Mouse (Mus musculus): Measurements from ENCODE around the gene Lasp1.
"Not testable (repeated sequence)": the region's sequence is repeated elsewhere in the genome, so short reads cannot be mapped to it uniquely, and the experiment has no call there.

Lasp1 gene

GRCm38 (mm10) chr11:97798782-97799145 lies at the start of gene Lasp1:
Gene Lasp1 (plus strand): TSS chr11:97799000.
- in situ Hi-C loops (cut with MboI, MseI) = no loop called here

- in situ Hi-C loops (cut with MboI, MseI) = no loop called here
Observed at GRCm38 (mm10) chr11:97753277-97753676, 45.5 kb upstream of the Lasp1 start.

DNA sequence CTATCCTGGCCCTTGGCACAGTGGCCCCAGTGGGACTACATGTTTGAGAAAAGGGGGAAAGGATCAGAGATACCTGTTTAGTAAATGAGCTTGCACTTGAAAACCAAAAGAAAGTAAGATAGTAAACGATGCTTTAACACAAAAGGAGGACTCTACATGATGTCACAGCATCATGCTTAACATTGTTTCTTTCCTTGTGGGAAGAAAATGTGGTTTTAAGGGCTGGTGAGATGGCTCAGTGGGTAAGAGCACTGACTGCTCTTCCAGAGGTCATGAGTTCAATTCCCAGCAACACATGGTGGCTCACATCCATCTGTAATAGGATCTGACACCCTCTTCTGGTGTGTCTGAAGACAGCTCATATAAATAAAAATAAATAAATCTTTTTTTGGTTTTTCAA lies 40.7 kb upstream of the Lasp1 start:
- in situ Hi-C loops (cut with MboI, MseI) = no loop called here

DNA sequence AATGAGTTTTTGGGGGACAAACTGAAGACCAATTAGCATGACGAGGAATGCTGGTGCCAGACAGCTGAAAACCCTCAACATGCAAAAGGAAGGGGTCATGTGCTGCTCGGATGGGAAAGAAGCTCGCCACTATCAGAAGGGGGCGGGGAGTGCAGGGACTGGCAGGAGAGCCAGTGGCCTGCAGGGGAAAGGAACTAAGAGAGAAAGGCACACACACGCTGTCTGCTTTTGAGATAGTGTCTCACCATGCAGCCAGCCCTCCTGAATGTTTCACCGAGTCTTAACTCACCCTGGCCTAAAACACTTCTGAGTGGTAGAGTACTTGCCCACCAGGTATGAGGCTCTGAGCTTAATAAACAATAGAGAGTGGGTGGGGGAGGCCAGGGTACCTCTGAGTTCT lies 39.9 kb upstream of the Lasp1 start:
- in situ Hi-C loops (cut with MboI, MseI) = no loop called here

- in situ Hi-C loops (cut with MboI, MseI) = no loop called here
Observed at GRCm38 (mm10) chr11:97761638-97762037, 37.2 kb upstream of the Lasp1 start.

- in situ Hi-C loops (cut with MboI, MseI) = no loop called here
Observed at GRCm38 (mm10) chr11:97766154-97766881, 32.5 kb upstream of the Lasp1 start, which contains the start of gene Cwc25. Gene Cwc25 (minus strand): TSS chr11:97766556.

- in situ Hi-C loops (cut with MboI, MseI) = no loop called here
Observed at GRCm38 (mm10) chr11:97769704-97770103, 29.1 kb upstream of the Lasp1 start.

DNA sequence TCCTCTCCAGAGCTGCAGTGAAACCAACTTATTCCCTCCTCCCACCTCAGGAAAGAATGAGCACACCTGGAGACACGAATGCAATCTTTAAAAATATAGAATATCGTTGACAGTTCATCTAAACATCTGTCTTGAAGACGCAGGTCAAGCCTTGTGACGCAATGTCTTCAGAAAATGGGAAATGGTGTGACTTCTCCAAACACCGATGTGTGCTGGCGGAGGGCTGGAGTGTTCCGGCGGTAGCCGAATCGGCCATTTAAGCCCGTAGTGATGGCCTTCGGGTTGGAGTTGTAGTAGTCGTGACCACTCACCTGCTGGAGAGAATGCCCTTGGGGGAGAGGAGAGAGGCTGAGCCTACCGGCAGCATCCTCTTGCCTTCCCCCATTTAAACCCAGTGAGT lies 27.4 kb upstream of the Lasp1 start:
- in situ Hi-C loops (cut with MboI, MseI) = no loop called here

DNA sequence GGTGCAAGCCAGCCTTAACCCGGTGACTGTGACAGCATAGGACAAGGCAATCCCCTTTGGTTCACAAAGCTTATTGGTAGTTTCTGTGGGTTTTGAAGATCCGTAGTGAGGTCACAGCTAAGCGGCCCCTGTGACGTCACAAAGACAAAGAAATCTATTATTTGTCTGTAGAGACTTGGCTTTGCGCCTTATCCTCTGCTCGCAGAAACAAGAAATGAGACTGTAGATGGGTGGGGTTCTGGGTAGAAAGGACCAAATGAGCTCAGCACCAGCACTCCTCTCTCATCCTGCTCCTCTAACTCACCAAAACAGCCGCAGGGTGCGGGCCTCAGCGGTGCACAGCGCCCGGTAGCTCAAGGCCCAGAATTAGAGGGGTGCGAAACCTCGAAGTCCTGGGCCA lies 23.6 kb upstream of the Lasp1 start:
- in situ Hi-C loops (cut with MboI, MseI) = no loop called here

- in situ Hi-C loops (cut with MboI, MseI) = no loop called here
Observed at GRCm38 (mm10) chr11:97775808-97776496, 22.8 kb upstream of the Lasp1 start, which contains the start of gene 1700001P01Rik. Gene 1700001P01Rik (minus strand): TSS chr11:97775918.

DNA sequence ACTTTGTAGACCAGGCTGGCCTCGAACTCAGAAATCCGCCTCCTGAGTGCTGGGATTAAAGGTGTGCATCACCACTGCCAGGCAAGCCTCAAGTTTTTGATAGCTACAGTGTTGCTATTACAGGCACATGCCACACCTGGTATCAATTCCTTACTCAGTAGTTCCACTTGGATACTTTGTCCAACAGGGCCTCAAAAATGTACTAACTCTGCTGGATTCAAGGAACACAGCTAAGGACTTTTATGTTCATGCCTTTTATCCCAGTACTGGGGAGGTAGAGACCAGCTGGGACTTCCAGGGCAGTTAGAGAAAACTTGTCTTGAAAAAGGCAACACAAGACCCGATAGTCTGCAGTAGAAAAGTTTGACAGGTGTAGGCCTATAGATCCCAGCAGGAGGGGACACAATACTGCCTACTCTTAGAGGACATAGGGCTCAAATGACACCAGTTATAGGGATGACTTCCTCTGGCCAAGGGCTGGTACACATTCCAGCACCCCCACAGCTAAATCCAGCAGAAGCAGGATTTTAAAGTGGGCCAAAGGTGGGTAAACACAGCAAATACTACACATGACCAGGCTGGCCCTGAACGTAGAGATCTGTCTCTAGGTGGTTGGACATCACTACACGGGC lies 22.2 kb upstream of the Lasp1 start:
- in situ Hi-C loops (cut with MboI, MseI) = no loop called here

DNA sequence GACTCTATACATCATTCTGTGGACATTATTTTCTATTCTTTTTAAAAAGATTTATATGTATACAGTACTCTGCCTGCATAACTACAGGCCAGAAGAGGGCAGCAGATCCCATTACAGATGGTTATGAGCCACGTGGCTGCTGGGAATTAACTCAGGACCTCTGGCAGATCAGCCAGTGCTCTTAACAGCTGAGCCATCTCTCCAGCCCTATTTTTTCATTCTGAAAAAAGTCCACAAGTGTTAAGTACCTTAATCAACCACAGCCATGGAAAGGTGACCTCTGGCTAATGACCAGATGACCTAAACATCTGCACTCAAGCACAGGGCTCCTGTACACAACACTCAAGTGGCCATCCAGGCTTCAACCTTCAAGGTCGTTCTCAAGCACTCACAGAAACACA lies 21.7 kb upstream of the Lasp1 start:
- in situ Hi-C loops (cut with MboI, MseI) = no loop called here

DNA sequence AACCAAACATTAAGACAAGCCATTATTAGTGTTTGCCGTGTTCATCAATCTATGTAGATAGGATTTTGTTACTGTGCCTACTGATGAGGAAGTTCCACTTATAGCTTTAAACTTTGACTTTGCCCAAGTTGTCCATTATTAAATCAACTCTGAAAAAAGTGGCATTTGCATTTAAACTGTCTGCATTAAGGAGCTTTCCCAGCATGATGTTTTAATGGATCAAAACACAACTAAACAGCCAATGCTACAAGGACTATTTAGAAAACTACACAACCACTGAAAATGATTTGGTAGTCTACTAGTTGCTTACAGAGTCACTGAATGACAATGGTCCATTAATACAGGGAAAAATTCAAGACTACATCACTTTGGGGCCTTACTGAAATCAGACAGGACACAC lies 19.9 kb upstream of the Lasp1 start:
- in situ Hi-C loops (cut with MboI, MseI) = no loop called here

- in situ Hi-C loops (cut with MboI, MseI) = no loop called here
Observed at GRCm38 (mm10) chr11:97779968-97780701, 18.7 kb upstream of the Lasp1 start.

DNA sequence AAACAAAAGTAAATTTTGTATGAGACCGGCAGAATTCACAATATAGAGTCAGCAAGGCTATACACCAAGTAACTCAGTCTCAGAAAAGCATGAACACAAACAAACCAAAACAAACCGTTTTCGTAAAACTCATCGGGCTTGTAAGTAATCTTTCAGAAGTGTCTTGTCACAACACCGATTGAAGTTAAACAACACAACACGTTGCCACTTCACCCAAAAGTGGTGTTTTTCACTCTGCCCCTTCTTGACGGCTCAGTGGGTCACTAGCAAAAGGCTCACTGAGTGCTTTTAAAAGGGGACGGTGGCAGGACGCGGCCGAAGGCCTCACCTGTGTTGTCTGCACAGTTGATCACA lies 17.3 kb upstream of the Lasp1 start:
- in situ Hi-C loops (cut with MboI, MseI) = no loop called here

DNA sequence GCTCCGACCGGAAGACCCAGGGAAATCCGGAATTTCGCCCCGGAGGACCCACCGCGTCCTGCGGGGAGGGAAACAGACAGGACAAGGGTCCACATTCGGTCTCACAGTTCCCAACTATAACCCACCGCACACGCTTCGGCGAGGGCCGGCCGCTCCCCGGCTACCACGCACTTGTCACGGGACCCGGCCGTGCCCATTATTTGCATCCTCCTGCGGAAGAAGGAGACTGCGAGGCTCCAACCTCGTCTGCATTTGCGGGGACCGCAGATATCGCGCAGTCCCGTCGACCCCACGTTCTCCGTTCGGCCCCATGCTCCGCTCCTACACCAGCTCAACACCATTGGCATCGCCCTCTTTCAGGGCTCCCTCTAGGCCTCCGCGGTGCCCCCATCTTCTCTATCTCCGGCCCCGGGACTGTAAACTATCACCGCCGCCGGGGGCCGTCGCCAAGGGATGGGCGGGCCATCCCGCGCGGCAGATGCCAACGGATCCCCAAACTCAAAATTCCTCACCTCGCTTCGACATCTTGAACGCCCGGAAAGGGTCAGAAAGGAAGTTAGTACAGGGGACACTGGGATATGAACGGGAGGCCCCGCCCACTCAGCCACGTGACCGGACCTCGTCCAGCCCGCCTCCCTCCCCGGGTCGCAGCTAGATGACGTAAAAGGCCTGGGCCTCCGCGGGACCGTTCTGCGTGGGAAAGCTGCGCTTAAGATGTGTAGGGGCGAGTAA lies 16.8 kb upstream of the Lasp1 start, which contains the start of gene Rpl23:
Gene Rpl23, minus strand, starts transcription at position 606 of the 732 bp plus-strand sequence.
- in situ Hi-C loops (cut with MboI, MseI) = no loop called here

DNA sequence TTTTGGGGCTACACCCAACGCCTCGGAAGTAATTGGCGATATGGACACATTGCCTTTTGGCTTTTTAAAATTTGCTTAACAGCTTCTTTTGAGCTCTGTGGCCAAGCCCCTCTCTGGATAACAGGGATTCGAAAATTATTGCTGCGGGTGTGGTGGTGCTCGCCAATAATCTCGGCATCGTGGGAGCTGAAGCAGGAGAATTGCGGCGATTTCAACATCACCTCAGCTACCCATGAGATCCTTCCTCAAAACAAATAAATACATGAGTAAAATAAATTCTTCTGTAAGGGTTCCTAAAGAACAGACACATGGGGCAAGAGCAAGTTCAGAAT lies 16.3 kb upstream of the Lasp1 start:
- in situ Hi-C loops (cut with MboI, MseI) = no loop called here

- in situ Hi-C loops (cut with MboI, MseI) = no loop called here
Observed at GRCm38 (mm10) chr11:97787961-97788360, 10.8 kb upstream of the Lasp1 start.

GRCm38 (mm10) chr11:97789727-97790126 lies 9.1 kb upstream of the Lasp1 start:
- in situ Hi-C loops (cut with MboI, MseI) = no loop called here

DNA sequence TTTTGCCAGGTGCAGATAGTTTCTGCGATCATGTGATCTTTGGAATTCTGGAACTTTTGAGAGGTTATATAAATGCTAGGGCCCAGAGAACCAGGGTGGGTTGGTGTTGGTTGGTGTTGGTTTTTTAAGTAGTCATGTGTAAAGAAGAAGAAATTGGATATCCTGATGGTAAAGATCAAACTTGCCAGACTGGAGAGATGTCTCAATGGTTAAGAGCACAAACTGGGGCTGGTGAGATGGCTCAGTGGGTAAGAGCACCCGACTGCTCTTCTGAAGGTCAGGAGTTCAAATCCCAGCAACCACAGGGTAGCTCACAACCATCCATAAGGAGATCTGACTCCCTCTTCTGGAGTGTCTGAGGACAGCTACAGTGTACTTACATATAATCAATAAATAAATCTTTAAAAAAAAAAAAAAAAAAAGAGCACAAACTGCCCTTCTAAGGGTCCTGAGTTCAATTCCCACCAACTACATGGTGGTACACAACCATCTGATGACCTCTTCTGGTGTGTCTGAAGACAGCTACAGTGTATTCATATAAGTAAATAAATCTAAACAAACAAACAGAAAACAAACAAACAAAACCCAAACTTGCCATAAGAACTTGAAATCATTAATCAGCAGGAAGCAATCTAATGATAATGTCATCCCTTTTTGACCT lies 7.9 kb upstream of the Lasp1 start:
- in situ Hi-C loops (cut with MboI, MseI) = not testable (repeated sequence)

DNA sequence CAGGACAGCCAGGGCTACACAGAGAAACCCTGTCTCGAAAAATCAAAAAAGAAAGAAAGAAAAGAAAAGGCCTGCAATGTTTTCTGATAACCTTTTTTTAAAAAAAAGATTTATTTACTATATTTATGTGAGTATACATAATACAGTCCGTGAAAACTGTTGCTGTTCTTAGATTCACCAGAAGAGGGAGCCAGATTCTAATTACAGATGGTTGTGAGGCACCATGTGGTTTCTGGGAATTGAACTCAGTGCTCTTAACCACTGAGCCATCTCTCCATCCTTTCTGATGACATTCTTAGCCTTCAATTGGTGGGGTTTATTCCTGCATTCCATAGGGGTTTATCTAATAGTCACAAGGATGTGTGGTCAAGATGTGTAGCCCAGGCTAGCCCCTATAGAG lies 5.6 kb upstream of the Lasp1 start:
- in situ Hi-C loops (cut with MboI, MseI) = no loop called here

All from T-helper 1 cell (primary cell).